Mouse (Mus musculus) kidney, embryonic 14.5 days (tissue): Measurements from ENCODE around the gene Nfe2l2. TPM values are rescaled to one million over a fixed set of nuclear protein-coding genes. Genes with fewer than 3 reads are reported as not detected.

Source experiments
- ATAC-seq: fragments of 200-750 bp; cut with Nextera tagmentation; 2 replicates; pipeline ENCODE4 v1.8.0; 2017; ENCODE audit warnings: moderate number of reproducible peaks, mild to moderate bottlenecking, moderate TSS enrichment, moderate library complexity; ENCODE audit not compliant: low FRiP score, low TSS enrichment
- H3K27ac ChIP-seq: fragments of 300-500 bp; sonication (generic); 2 replicates; pipeline ENCODE4 v1.5.1; 2014; ENCODE audit warnings: low read depth, mild to moderate bottlenecking, low read length, moderate library complexity, mixed read lengths
- H3K27me3 ChIP-seq: fragments of 300-500 bp; sonication (generic); 2 replicates; pipeline ENCODE4 v1.6.1; 2014; ENCODE audit warnings: mild to moderate bottlenecking, low read length; ENCODE audit not compliant: control insufficient read depth, insufficient read depth
- H3K36me3 ChIP-seq: fragments of 300-500 bp; sonication (generic); 2 replicates; pipeline ENCODE4 v1.6.1; 2014; ENCODE audit warnings: low read length, mixed read lengths; ENCODE audit not compliant: control insufficient read depth, insufficient read depth
- H3K4me1 ChIP-seq: fragments of 300-500 bp; sonication (generic); 2 replicates; pipeline ENCODE4 v1.6.1; 2014; ENCODE audit warnings: low read length, mixed read lengths; ENCODE audit not compliant: control insufficient read depth, insufficient read depth
- H3K4me2 ChIP-seq: fragments of 300-500 bp; sonication (generic); replicated peaks from 2 replicates; pipeline ENCODE4 v1.6.1; 2014; ENCODE audit warnings: low read depth, mild to moderate bottlenecking, low read length
- H3K4me3 ChIP-seq: fragments of 300-500 bp; sonication (generic); 2 replicates; pipeline ENCODE4 v1.5.1; 2014; ENCODE audit warnings: mild to moderate bottlenecking, low read length
- H3K9ac ChIP-seq: fragments of 300-500 bp; sonication (generic); 2 replicates; pipeline ENCODE4 v1.6.1; 2014; ENCODE audit warnings: low read depth, mild to moderate bottlenecking, low read length, moderate library complexity
- H3K9me3 ChIP-seq: fragments of 300-500 bp; sonication (generic); 2 replicates; pipeline ENCODE4 v1.6.1; 2016; ENCODE audit warnings: low read length; ENCODE audit not compliant: control insufficient read depth
- WGBS: fragments of 180-500 bp; shearing (Covaris S2); extraction: QIAGEN DNeasy Blood & Tissue Kit; methylation state at CpG from one replicate; pipeline ENCODE4 v1.1.7; 2014; 5-methylcytosine and 5-hydroxymethylcytosine counted together
- polyA plus RNA-seq: library from polyadenylated mRNA; unstranded; fragments of >200 nt; fragmentation: Nextera tagmentation; extraction: Ambion mirVana; gene quantifications from 2 replicates; pipeline ENCODE4 v1.2.1, GENCODE M21; 2014

The Nfe2l2 gene
- polyA plus RNA-seq, 1 experiment from 2014 or later, result 67.6 TPM

DNA sequence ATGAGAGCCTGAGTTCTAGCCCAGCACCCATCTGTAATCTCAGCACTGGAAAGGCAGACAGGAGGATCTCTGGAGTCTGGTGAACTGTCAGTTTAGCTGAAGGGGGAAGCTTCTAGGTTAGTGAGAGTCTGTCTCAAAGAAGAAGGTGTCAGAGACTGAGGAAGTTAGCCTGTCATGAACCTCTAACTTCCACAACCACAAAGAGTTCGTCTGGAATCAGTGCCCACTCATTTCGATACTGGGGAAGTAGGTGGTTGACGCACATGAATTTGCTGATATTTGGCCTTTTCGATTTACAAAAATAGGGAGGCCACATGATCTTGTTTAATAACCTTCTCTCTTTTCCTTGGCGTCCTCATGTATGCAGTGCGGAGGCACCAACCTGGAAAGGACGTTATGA is 28.7 kb upstream of the Nfe2l2 start:
- Histone ChIP-seq H3K9me3 (no peaks in the 10 kb centered on the region), H3K27me3 (no peaks in the 10 kb centered on the region), H3K9ac (no peak overlapping the region), H3K36me3 (no peaks in the 10 kb centered on the region), H3K4me2 (no peak overlapping the region), H3K27ac (no peak overlapping the region), H3K4me3 (no peak overlapping the region), H3K4me1 (no peaks in the 10 kb centered on the region)
- ATAC-seq, result no peak
- WGBS, result 91% methylated on average over 7 of the region's 7 CpGs

DNA sequence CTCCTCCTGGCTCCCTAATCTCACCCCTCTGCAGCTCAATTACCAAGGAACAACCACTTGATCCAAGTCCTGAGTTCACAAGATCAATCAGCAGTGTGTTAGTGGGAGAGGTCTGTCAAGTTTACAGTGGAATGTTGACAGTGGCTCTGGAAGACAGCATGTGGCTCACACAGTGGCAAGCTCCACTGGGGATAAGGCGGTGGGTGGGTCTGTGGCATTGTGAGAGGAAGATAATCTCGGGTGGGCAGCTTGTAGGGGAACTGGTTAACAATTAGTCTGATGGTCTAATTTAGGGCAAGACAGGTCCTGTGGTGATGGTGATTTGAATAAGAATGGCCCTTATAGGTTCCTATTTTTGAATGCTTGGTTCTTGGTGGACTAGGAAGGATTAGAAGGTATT is 27.5 kb upstream of the Nfe2l2 start:
- Histone ChIP-seq H3K27me3 (no peaks in the 10 kb centered on the region), H3K4me1 (no peaks in the 10 kb centered on the region), H3K9me3 (no peaks in the 10 kb centered on the region), H3K27ac (no peak overlapping the region), H3K4me3 (no peak overlapping the region), H3K36me3 (no peaks in the 10 kb centered on the region), H3K4me2 (no peak overlapping the region), H3K9ac (no peak overlapping the region)
- ATAC-seq, result no peak
- 73% methylated on average over 2 of the region's 2 CpGs for WGBS

DNA sequence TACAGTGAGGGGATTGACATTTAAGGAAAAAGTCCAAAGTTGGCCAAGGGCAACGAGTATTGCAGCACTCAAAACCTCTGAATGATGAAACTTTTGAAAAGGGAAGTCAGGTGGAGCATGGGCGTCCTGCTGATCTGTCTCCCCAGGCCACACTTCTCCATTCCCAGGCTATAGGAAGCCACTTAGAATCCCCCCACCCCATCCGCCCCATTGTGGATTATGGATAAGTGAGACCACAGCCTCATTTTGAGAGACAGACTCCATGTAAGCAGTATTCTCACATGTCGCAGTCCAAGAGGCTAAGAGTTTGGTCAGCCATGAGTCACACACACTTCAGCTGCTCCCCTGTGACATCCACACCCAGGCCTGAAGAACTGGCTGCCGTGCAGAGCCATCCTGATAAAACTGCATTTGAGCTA is 26.8 kb upstream of the Nfe2l2 start:
- 79% methylated on average over 5 of the region's 5 CpGs for WGBS
- Histone ChIP-seq H3K4me3 (no peak overlapping the region), H3K27me3 (no peaks in the 10 kb centered on the region), H3K9ac (no peak overlapping the region), H3K4me2 (no peak overlapping the region), H3K36me3 (no peaks in the 10 kb centered on the region), H3K4me1 (no peaks in the 10 kb centered on the region), H3K9me3 (no peaks in the 10 kb centered on the region), H3K27ac (no peak overlapping the region)
- no peak for ATAC-seq

DNA sequence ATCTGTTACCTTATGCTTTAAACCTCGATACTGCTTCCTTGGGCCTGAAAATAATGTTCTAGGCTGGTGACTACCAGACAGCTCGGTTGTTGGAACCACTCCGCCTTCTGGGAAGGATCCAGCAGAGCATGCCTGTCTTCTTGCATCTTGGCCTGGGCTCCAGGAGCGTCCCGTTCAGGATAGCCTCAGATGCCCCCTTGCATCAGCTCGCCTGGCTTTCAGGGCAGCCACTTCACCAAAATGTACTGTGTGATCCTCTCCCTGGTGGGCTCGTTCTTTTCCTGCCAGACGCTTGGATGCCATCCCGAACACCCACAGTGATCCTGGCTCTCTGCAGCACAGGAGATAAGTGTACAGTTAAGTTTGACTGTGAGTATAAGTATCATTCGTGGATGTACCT is 25.6 kb upstream of the Nfe2l2 start:
- ATAC-seq, result no peak
- no peaks in the 10 kb centered on the region for H3K27me3 ChIP-seq

DNA sequence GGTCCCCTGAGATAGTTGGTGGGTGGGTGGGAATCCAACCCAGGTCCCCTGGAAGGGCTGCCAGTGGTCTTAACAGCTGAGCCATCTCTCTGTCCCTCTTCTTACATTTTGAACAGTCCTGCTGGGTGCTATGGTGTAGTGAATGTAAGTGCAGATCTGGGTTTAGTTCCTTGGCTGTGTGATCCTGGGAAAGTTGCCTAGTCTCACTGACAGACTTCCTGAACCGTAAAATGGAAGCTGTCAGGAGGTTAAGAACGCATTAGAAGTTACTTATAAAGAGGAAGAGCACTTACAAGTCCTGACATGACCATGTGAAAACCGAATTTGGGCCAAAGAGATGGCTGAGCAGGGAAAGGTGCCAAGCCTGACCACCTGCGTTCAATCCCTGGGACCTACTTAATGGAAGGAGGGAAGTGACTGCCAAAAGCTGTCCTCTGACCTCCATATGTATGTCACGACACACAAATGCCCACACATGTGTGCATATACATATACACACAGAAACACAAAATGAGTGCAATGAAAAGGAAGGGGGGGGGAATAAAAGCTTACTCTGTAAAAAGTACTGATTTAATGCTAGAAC is 20.5 kb upstream of the Nfe2l2 start:
- H3K4me3 ChIP-seq, result no peak overlapping the region
- H3K27ac ChIP-seq, result no peak overlapping the region
- no peaks in the 10 kb centered on the region for H3K36me3 ChIP-seq
- no peak overlapping the region for H3K9ac ChIP-seq
- no peaks in the 10 kb centered on the region for H3K27me3 ChIP-seq
- WGBS, result 63% methylated on average over 5 of the region's 5 CpGs
- no peaks in the 10 kb centered on the region for H3K4me1 ChIP-seq
- no peak for ATAC-seq
- no peaks in the 10 kb centered on the region for H3K9me3 ChIP-seq
- H3K4me2 ChIP-seq, result no peak overlapping the region

More for the DNA sequence above, 25.6 kb upstream of the Nfe2l2 start:
- Histone ChIP-seq H3K4me2 (no peak overlapping the region), H3K27ac (no peak overlapping the region), H3K36me3 (no peaks in the 10 kb centered on the region), H3K4me1 (no peaks in the 10 kb centered on the region), H3K9me3 (no peaks in the 10 kb centered on the region), H3K4me3 (no peak overlapping the region), H3K9ac (no peak overlapping the region)
- 91% methylated on average over 10 of the region's 10 CpGs for WGBS

DNA sequence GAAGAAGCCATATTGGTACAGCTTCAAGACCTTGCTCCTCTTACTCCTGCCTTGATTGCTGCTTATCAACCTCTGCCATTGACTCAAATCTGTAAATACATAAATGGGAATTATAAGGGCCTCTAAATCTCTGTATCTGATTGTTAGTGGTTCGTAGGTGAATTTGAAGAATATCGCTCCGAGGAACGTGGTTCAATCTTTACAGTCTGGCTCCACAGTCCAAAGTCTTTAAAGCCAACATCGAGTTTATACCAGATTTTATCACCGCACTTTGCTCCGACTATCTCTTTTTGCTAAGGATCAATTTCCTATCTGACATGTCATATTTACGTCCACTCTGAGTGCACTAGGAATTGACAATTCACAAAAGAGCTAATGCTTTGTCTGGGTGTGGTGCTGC is 19.0 kb upstream of the Nfe2l2 start:
- WGBS, result 94% methylated on average over 8 of the region's 8 CpGs
- Histone ChIP-seq H3K36me3 (no peaks in the 10 kb centered on the region), H3K4me2 (no peak overlapping the region), H3K4me3 (no peak overlapping the region), H3K4me1 (no peaks in the 10 kb centered on the region), H3K9me3 (no peaks in the 10 kb centered on the region), H3K27ac (no peak overlapping the region), H3K27me3 (no peaks in the 10 kb centered on the region), H3K9ac (no peak overlapping the region)
- ATAC-seq, result no peak

DNA sequence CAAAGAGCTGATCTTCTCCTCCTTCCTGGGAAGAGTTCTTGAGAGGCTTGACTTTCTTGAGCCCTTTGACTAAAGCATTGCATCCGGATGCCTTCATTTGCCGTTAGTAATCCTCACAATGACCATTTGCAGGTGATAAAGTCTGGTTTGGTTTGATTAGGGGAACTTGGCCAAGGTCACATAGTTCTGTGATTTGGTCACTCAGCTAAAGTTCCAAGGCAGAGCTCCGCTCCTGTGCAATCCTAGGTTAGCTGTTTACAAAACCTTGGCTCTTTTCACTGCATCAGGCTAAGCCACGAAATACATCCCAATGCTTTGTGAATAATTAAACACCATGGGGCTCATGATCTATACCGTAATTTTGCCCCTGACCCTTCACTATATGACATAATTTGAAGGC is 18.5 kb upstream of the Nfe2l2 start:
- no peaks in the 10 kb centered on the region for H3K9me3 ChIP-seq
- no peaks in the 10 kb centered on the region for H3K36me3 ChIP-seq
- H3K4me3 ChIP-seq, result no peak overlapping the region
- 60% methylated on average over 5 of the region's 5 CpGs for WGBS
- no peak overlapping the region for H3K4me2 ChIP-seq
- no peak for ATAC-seq
- no peak overlapping the region for H3K27ac ChIP-seq
- no peak overlapping the region for H3K9ac ChIP-seq
- H3K4me1 ChIP-seq, result no peaks in the 10 kb centered on the region
- H3K27me3 ChIP-seq, result no peaks in the 10 kb centered on the region

DNA sequence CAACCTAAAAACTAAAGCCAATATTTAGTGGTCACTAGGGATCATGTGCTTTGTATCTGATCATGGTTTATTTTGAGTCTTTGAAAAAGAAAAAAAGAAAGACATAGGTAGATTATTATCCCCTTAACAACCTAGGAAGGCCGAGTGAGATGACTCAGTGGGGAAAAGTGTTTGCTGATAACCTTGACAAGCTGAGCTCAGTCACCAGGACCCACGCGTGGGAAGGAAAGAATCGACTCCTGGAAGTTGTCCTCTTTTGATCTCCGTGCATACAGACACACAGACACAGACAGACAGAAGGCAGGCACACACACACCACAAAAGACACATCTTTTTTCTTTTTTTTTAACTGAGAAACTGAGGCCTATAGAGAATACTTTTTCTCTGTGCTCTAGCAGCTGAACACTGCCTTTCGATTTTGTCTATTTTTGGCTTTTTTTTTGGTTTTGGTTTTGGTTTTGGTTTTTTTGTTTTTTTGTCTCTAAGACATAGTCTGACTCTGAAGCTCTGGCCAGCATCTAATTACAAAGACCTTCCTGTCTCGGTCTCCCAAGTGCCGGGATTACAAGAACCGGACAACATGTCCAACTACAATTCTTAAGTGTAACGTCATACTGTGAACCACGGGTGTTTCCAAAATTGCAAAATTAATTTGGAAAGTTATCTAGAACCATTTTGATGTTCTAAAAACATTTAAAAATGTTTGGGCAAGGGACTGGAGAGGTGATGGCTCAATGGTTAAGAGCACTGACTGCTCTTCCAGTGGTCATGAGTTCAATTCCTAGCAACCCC is 16.0 kb upstream of the Nfe2l2 start:
- no peak overlapping the region for H3K4me2 ChIP-seq
- H3K4me3 ChIP-seq, result no peak overlapping the region
- H3K4me1 ChIP-seq, result no peaks in the 10 kb centered on the region
- H3K36me3 ChIP-seq, result no peaks in the 10 kb centered on the region
- 83% methylated on average over 11 of the region's 11 CpGs for WGBS
- no peak overlapping the region for H3K9ac ChIP-seq
- no peak for ATAC-seq
- H3K27me3 ChIP-seq, result no peaks in the 10 kb centered on the region
- no peak overlapping the region for H3K27ac ChIP-seq
- H3K9me3 ChIP-seq, result no peaks in the 10 kb centered on the region

DNA sequence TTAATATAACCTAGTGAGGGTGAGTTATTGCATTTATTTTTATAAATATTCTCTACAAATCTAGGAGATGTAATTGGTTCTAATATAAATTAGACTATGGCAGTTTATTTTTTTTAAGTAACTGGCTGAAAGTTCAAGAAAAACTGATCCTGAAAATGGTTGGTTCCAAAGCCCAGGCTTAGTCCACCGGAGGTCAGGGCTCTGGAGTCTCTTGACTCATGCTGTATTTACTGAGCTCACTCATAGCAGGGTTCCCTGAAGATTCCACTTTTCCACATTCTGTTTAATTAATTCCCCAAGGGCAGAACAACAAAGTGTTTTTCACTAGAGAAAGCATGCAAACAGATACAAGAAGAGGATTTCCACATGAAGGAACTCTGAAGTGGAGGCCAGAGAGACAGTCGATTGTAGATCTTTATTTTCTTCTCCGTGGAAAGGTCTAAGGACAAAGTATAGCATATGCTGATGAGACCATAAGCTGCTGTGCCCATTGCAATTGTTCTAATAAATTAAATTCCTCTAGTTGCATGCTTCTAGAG is 15.0 kb upstream of the Nfe2l2 start:
- Histone ChIP-seq H3K4me3 (no peak overlapping the region), H3K4me1 (no peaks in the 10 kb centered on the region), H3K4me2 (no peak overlapping the region), H3K9ac (no peak overlapping the region), H3K27ac (no peak overlapping the region), H3K9me3 (no peaks in the 10 kb centered on the region), H3K27me3 (no peaks in the 10 kb centered on the region), H3K36me3 (no peaks in the 10 kb centered on the region)
- WGBS, result 77% methylated on average over 3 of the region's 3 CpGs
- ATAC-seq, result no peak
